In the genomic region with DNA sequence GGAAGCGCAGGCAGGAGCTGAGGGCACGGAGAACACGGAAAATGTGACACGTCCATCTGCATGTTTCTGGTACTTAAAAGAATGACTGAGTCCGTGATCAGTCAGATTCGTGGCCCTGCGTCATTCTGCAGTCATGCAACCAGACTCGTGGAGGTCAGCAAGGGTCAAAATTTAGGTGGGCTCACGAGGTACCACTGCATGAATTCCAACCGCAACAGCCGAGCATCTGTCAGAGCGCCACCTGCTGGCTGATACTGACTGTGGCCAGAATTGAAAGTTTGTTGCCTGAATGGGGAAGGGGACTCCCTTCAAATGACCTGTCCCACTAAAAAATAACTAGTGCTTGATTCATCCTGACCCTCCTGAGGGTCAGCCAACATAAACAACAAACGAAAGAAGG, we compare ENCODE assay signal across 10 mouse cellular contexts. TPM values are rescaled to one million over a fixed set of nuclear protein-coding genes. Genes with fewer than 3 reads are reported as not detected.
A peak's percentile ranks its signal among the peaks of the same experiment; 100 is the strongest.
DNase-seq lines count a peak whose midpoint lies in the region; ATAC-seq and TF ChIP-seq lines count a peak whose summit lies in the region.
"Had no signal": no experiment of that assay in that cellular context is flagged by ENCODE, and none has a peak within 500 bp of the region (broad histone marks: within the 10 kb centered on the region; RNA-seq: fewer than 3 reads in every experiment).

No protein-coding gene starts in this region.

- no peaks in the 10 kb centered on the region for H3K36me3 ChIP-seq in embryonic facial prominence, embryonic 11.5 days (replicated peaks; ENCODE audit: control insufficient read depth, insufficient read depth, low read depth, low read length)
- no peaks in the 10 kb centered on the region for H3K36me3 ChIP-seq in kidney, postnatal 0 days (ENCODE audit: insufficient read depth, low read length)
- H3K36me3 ChIP-seq in stomach, embryonic 15.5 days, result no peaks in the 10 kb centered on the region
- H3K36me3 ChIP-seq: neural tube, embryonic 12.5 days had no signal

- H3K4me3 ChIP-seq in embryonic facial prominence, embryonic 11.5 days (ENCODE audit: low read depth, low read length), result no peak overlapping the region
- H3K4me3 ChIP-seq in kidney, postnatal 0 days (replicated peaks; ENCODE audit: low read depth, low read length), result no peak overlapping the region
- H3K4me3 ChIP-seq in stomach, embryonic 15.5 days (replicated peaks), result no peak overlapping the region
- H3K4me3 ChIP-seq: neural tube, embryonic 12.5 days had no signal

- 17% methylated on average over 13 of the region's 13 CpGs for WGBS in embryonic facial prominence, embryonic 11.5 days
- whole genome bisulfite sequencing in kidney, postnatal 0 days, result 17% methylated on average over 13 of the region's 13 CpGs
- WGBS in stomach, embryonic 15.5 days, result 14% methylated on average over 13 of the region's 13 CpGs

- TF ChIP-seq CTCF in kidney, postnatal 0 days (IDR thresholded peaks at IDR 0.05; ENCODE audit: low read depth), result peak; percentile 87

- H3K4me1 ChIP-seq in embryonic facial prominence, embryonic 11.5 days (ENCODE audit: control insufficient read depth, insufficient read depth, low read length), result peaks cover 2% of the 10 kb centered on the region; the same call in 1 of the 2 replicates
- H3K4me1 ChIP-seq in kidney, postnatal 0 days (replicated peaks; ENCODE audit: insufficient read depth, low read length), result no peaks in the 10 kb centered on the region
- H3K4me1 ChIP-seq in stomach, embryonic 15.5 days, result peaks cover 12% of the 10 kb centered on the region

- no peak overlapping the region for H3K9ac ChIP-seq in embryonic facial prominence, embryonic 11.5 days (replicated peaks; ENCODE audit: low read length)
- no peak overlapping the region for H3K9ac ChIP-seq in kidney, postnatal 0 days (ENCODE audit: low read depth, low read length)
- no peak overlapping the region for H3K9ac ChIP-seq in stomach, embryonic 15.5 days
- H3K9ac ChIP-seq: neural tube, embryonic 12.5 days had no signal

- ATAC-seq in embryonic facial prominence, embryonic 11.5 days (replicated peaks; ENCODE audit: insufficient number of reproducible peaks, low FRiP score, low TSS enrichment, low read depth), result no peak
- ATAC-seq in kidney, postnatal 0 days (replicated peaks; ENCODE audit: low FRiP score, low read depth), result no peak
- ATAC-seq in stomach, embryonic 15.5 days (ENCODE audit: insufficient read depth, low FRiP score, low read depth), result no peak
- ATAC-seq: Patski had no signal

- H3K27me3 ChIP-seq in embryonic facial prominence, embryonic 11.5 days (ENCODE audit: control insufficient read depth, insufficient read depth, low read length), result no peaks in the 10 kb centered on the region
- no peaks in the 10 kb centered on the region for H3K27me3 ChIP-seq in kidney, postnatal 0 days (ENCODE audit: insufficient read depth, low read length)
- H3K27me3 ChIP-seq in stomach, embryonic 15.5 days (replicated peaks), result no peaks in the 10 kb centered on the region
- H3K27me3 ChIP-seq: neural tube, embryonic 12.5 days; Patski had no signal

- H3K4me2 ChIP-seq in embryonic facial prominence, embryonic 11.5 days (ENCODE audit: low read depth, low read length), result no peak overlapping the region
- no peak overlapping the region for H3K4me2 ChIP-seq in kidney, postnatal 0 days (ENCODE audit: low read length)
- peak overlapping the region; percentile 27 for H3K4me2 ChIP-seq in stomach, embryonic 15.5 days
- H3K4me2 ChIP-seq: neural tube, embryonic 12.5 days had no signal

- DNase-seq in cerebellum, adult 18-20 months, result peak; percentile 36 to 72
- no peak for DNase-seq in cerebellum, adult 9-11 months
- peak; percentile 53 to 64 for DNase-seq in right cerebral cortex, adult 2 months (ENCODE audit: low spot score in 2 of 2)
- no peak for DNase-seq in right cerebral cortex, postnatal 36 days (ENCODE audit: low spot score in 2 of 2)
- DNase-seq in embryonic facial prominence, embryonic 11.5 days (ENCODE audit: low spot score), result peak; percentile 81
- peak; percentile 58 for DNase-seq in kidney, postnatal 0 days (ENCODE audit: low spot score)
- DNase-seq in mesoderm, embryonic 11.5 days (ENCODE audit: low read depth, low spot score), result peak; percentile 65

- no peak overlapping the region for H3K27ac ChIP-seq in embryonic facial prominence, embryonic 11.5 days (replicated peaks; ENCODE audit: low read depth, low read length)
- no peak overlapping the region for H3K27ac ChIP-seq in kidney, postnatal 0 days
- peak overlapping the region; percentile 49 for H3K27ac ChIP-seq in stomach, embryonic 15.5 days
- H3K27ac ChIP-seq: neural tube, embryonic 12.5 days had no signal

- no peaks in the 10 kb centered on the region for H3K9me3 ChIP-seq in embryonic facial prominence, embryonic 11.5 days (replicated peaks; ENCODE audit: control insufficient read depth, low read length)
- no peaks in the 10 kb centered on the region for H3K9me3 ChIP-seq in kidney, postnatal 0 days (replicated peaks; ENCODE audit: low read length)
- no peaks in the 10 kb centered on the region for H3K9me3 ChIP-seq in stomach, embryonic 15.5 days
- H3K9me3 ChIP-seq: neural tube, embryonic 12.5 days had no signal

RNA-seq across cellular contexts. Expression of gene Tent5b, which starts 30.2 kb away (rescaled TPM):
- polyA plus RNA-seq in embryonic facial prominence, embryonic 11.5 days (2014; fragmentation: Nextera tagmentation; extraction: Ambion mirVana), result 0.71 and 0.93 TPM in 2 replicates
- 2.7 and 2.8 TPM in 2 replicates for polyA plus RNA-seq in kidney, postnatal 0 days (2015; fragmentation: Nextera tagmentation; extraction: Ambion mirVana)
- 2.4 and 4.1 TPM in 2 replicates for polyA plus RNA-seq in stomach, embryonic 15.5 days (2015; fragmentation: Nextera tagmentation; extraction: Ambion mirVana)

RNA-seq across cellular contexts. Expression of gene Trnp1, which starts 48.6 kb away (rescaled TPM):
- 2.0 and 2.8 TPM in 2 replicates for polyA plus RNA-seq in embryonic facial prominence, embryonic 11.5 days (2014; fragmentation: Nextera tagmentation; extraction: Ambion mirVana)
- polyA plus RNA-seq in kidney, postnatal 0 days (2015; fragmentation: Nextera tagmentation; extraction: Ambion mirVana), result 1.4 and 1.5 TPM in 2 replicates
- polyA plus RNA-seq in stomach, embryonic 15.5 days (2015; fragmentation: Nextera tagmentation; extraction: Ambion mirVana), result 2.8 and 3.1 TPM in 2 replicates

Comparison
In these comparisons a context has a peak if more than half of its experiments do, and no peak if none do; other contexts are left out.
1. DNase-seq: peak in cerebellum, adult 18-20 months (2 of 2), right cerebral cortex, adult 2 months (2 of 2), embryonic facial prominence, embryonic 11.5 days (single experiment), kidney, postnatal 0 days (single experiment) and mesoderm, embryonic 11.5 days (single experiment); none in cerebellum, adult 9-11 months (single experiment) and right cerebral cortex, postnatal 36 days (0 of 2).